Mouse (Mus musculus) bone marrow macrophage, adult 2 months (primary cell): Measurements from ENCODE around the gene Mapk14.

ENCODE experiments used
- CTCF ChIP-seq: IDR thresholded peaks from 2 replicates; pipeline ENCODE4 v1.5.1; 2012; ENCODE audit warnings: low read depth, mild to moderate bottlenecking, low read length, moderate library complexity
- POLR2A ChIP-seq: IDR thresholded peaks from 2 replicates; pipeline ENCODE4 v1.6.1; 2012; ENCODE audit warnings: mild to moderate bottlenecking, low read depth, low read length, borderline replicate concordance

GRCm38 (mm10) chr17:28769121-28769874 lies 78.2 kb downstream of the Mapk14 start, which contains the start of gene Mapk13:
- TF ChIP-seq CTCF (no peak), POLR2A (no peak)
